Mouse (Mus musculus): ENCODE data around the gene Wbp4. TPM values are rescaled to one million over a fixed set of nuclear protein-coding genes. Genes with fewer than 3 reads are reported as not detected.

The Wbp4 gene
- polyA plus RNA-seq, 1 experiment from 2014 or later = 37.6 TPM

DNA sequence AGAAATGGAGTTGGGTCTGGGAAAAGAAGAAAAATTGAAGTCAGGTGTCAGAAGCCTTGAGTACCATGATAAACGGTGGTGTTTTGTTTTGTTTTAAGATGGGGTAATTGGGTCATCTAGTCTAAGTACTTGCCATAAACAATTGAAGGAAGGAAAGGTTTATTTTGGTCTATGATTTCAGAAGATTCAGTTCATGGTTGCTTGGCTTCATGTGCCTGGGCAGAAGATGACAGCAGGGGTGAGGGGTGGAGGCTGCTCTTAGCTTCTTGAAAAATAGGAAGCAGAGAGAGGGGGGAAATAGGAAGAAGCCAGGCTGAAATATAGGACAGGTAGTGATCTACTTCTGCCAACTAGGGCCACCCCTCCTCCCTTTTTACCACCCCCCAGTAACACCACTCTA lies 30.2 kb upstream of the Wbp4 start:
- Histone ChIP-seq H3K4me3 (ENCODE audit: low read depth, low read length) (no peak overlapping the region), H3K4me1 (ENCODE audit: insufficient read depth, low read depth, low read length) (peaks cover 6% of the 10 kb centered on the region; the same call in 1 of the 2 replicates), H3K4me2 (replicated peaks; ENCODE audit: low read depth, low read length) (no peak overlapping the region), H3K27me3 (replicated peaks; ENCODE audit: insufficient read depth, low read length) (no peaks in the 10 kb centered on the region), H3K27ac (ENCODE audit: low read length) (peak overlapping the region; percentile 47; the same call in 1 of the 2 replicates), H3K9ac (replicated peaks; ENCODE audit: low read depth) (no peak overlapping the region), H3K9me3 (ENCODE audit: low read length) (no peaks in the 10 kb centered on the region), H3K36me3 (ENCODE audit: insufficient read depth, low read length) (no peaks in the 10 kb centered on the region)
- ATAC-seq = peak; percentile 50
- DNase-seq (ENCODE audit: low spot score) = no peak
- no peak for TF ChIP-seq CTCF (IDR thresholded peaks at IDR 0.05)
- peak; percentile 67 for TF ChIP-seq EP300 (IDR thresholded peaks at IDR 0.05)
- 43% methylated on average over 1 of the region's 1 CpGs for whole genome bisulfite sequencing

DNA sequence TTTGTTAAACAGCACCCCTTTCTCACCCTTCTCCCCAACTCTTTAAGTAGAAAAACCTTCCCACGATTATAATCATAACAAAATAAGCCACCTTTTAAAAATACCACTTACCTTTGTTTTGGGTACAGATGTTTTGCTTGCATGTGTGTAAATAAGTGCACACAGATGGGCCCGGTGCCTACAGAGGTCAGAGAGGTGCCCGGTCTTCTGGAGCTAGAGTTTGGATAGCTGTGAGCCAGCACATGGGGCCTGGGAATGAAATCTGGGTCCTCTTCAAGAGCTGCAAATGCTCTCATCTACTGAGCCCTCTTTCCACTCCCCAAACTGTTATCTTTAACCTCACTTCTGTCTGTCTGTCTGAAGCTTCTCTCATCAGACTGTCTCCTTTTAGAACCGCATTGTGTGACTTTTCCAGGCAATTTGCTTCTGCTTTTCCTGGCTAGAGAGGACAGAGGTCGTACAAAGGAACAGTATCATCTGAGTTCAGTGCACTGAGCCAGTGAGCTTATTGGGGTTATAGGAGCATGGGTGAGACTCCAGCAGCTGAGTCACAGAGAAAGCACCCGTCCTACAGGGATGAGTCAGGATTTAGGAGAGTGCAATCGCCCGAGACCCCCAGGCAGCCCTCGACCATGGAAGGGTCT lies 27.5 kb upstream of the Wbp4 start:
- Histone ChIP-seq H3K27ac (ENCODE audit: low read length) (no peak overlapping the region), H3K27me3 (replicated peaks; ENCODE audit: insufficient read depth, low read length) (no peaks in the 10 kb centered on the region), H3K4me2 (replicated peaks; ENCODE audit: low read depth, low read length) (no peak overlapping the region), H3K36me3 (ENCODE audit: insufficient read depth, low read length) (no peaks in the 10 kb centered on the region), H3K9me3 (ENCODE audit: low read length) (no peaks in the 10 kb centered on the region), H3K4me3 (ENCODE audit: low read depth, low read length) (no peak overlapping the region), H3K9ac (replicated peaks; ENCODE audit: low read depth) (no peak overlapping the region), H3K4me1 (ENCODE audit: insufficient read depth, low read depth, low read length) (peaks cover 9% of the 10 kb centered on the region; the same call in 1 of the 2 replicates)
- DNase-seq (ENCODE audit: low spot score) (no peak), ATAC-seq (no peak)
- no peak for TF ChIP-seq EP300 (IDR thresholded peaks at IDR 0.05)
- TF ChIP-seq CTCF (IDR thresholded peaks at IDR 0.05) = no peak
- WGBS = 89% methylated on average over 9 of the region's 9 CpGs

DNA sequence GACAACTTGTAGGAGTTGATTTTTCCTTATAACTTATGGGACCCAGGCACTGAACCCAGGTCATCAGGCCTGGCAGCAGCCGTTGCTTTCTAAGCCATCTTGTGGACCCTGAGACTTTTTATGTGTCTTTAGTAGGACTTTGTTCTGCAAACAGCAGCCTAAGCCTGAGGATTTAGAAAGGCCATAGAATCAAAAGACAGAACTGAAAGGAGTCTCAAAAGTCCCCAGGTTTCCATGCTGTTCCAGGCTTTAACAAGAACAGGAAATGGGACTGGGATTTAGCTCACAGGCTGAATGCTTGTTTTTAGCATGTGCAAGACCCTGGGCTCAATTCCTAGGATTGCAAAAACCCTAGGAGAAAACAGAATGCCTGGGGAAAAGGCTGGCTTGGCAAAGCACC lies 26.5 kb upstream of the Wbp4 start:
- no peaks in the 10 kb centered on the region for H3K9me3 ChIP-seq (ENCODE audit: low read length)
- H3K27me3 ChIP-seq (replicated peaks; ENCODE audit: insufficient read depth, low read length) = no peaks in the 10 kb centered on the region
- no peak overlapping the region for H3K4me2 ChIP-seq (replicated peaks; ENCODE audit: low read depth, low read length)
- no peak for DNase-seq (ENCODE audit: low spot score)
- H3K4me1 ChIP-seq (ENCODE audit: insufficient read depth, low read depth, low read length) = peaks cover 14% of the 10 kb centered on the region; the same call in 1 of the 2 replicates
- TF ChIP-seq EP300 (IDR thresholded peaks at IDR 0.05) (no peak), CTCF (IDR thresholded peaks at IDR 0.05) (no peak)
- no peak overlapping the region for H3K9ac ChIP-seq (replicated peaks; ENCODE audit: low read depth)
- 83% methylated on average over 1 of the region's 1 CpGs for WGBS
- 0 out of 2 replicates have a peak overlapping the region, but pooled peaks have one; percentile 1 for H3K27ac ChIP-seq (ENCODE audit: low read length)
- ATAC-seq = no peak
- H3K4me3 ChIP-seq (ENCODE audit: low read depth, low read length) = no peak overlapping the region
- H3K36me3 ChIP-seq (ENCODE audit: insufficient read depth, low read length) = no peaks in the 10 kb centered on the region

DNA sequence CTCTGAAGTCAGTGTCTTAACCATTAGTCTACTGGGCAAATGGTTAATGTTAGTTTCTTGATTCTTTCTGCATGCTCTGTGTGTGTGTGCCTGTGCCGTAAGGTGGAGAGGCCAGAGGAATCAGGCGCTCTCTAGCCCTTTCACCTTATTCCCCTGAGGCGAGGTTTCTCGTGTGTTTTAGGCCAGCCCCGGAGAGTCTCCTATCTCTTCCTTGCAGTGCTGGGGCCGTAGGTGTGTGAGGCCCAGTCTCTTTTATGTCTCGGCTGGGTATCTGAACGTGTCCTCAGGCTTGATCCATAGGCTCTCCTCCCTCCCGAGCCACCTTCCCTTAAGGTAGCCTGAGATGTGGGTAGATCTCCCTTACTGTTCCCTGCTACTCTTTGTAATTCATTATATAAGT lies 24.9 kb upstream of the Wbp4 start:
- H3K27ac ChIP-seq (ENCODE audit: low read length) = no peak overlapping the region
- H3K9me3 ChIP-seq (ENCODE audit: low read length) = no peaks in the 10 kb centered on the region
- H3K4me2 ChIP-seq (replicated peaks; ENCODE audit: low read depth, low read length) = no peak overlapping the region
- H3K36me3 ChIP-seq (ENCODE audit: insufficient read depth, low read length) = no peaks in the 10 kb centered on the region
- H3K27me3 ChIP-seq (replicated peaks; ENCODE audit: insufficient read depth, low read length) = no peaks in the 10 kb centered on the region
- peaks cover 12% of the 10 kb centered on the region; the same call in 1 of the 2 replicates for H3K4me1 ChIP-seq (ENCODE audit: insufficient read depth, low read depth, low read length)
- WGBS = 69% methylated on average over 9 of the region's 9 CpGs
- TF ChIP-seq EP300 (IDR thresholded peaks at IDR 0.05) (no peak), CTCF (IDR thresholded peaks at IDR 0.05) (no peak)
- H3K9ac ChIP-seq (replicated peaks; ENCODE audit: low read depth) = no peak overlapping the region
- no peak overlapping the region for H3K4me3 ChIP-seq (ENCODE audit: low read depth, low read length)
- DNase-seq (ENCODE audit: low spot score) = no peak
- ATAC-seq = no peak

DNA sequence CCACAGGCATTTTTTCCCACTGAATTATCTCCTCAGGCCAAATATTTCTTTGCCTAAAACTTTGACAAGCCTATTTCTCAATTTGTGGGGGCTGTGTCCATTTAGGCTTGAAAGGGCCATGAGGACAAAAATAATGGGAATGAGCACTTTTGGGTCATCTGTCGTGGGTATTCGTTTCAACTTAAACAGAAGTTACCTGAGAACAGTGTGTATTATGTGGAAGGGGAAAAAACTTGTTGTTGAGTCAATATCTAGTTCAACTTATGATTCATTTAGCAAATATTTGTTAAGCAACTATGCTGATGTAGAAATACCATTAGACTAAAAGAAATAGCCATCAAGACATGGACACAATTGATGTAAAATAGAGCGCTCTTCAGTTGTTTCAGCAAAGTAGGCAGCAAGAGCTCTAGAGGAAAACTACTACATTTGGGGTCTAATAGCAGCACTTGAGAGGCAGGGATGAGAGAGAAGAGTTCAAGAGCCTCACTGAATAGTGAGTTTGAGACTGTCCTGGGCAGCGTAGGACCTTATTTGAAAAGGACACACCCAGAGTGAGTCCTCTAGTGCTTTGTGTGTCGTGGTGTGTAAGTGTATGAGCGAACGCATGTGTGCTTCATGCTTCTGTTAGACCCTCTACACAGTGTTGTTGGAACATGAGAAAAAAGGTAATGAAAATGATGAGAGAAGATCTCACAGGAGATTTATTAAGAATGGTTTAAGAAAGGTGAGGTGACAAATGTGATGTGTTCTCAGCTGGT lies 23.1 kb upstream of the Wbp4 start:
- peak overlapping the region; percentile 82 for H3K27ac ChIP-seq (ENCODE audit: low read length)
- WGBS = 68% methylated on average over 7 of the region's 7 CpGs
- H3K27me3 ChIP-seq (replicated peaks; ENCODE audit: insufficient read depth, low read length) = no peaks in the 10 kb centered on the region
- no peaks in the 10 kb centered on the region for H3K9me3 ChIP-seq (ENCODE audit: low read length)
- H3K4me1 ChIP-seq (ENCODE audit: insufficient read depth, low read depth, low read length) = peaks cover 9% of the 10 kb centered on the region; the same call in 1 of the 2 replicates
- TF ChIP-seq CTCF (IDR thresholded peaks at IDR 0.05) (no peak), EP300 (IDR thresholded peaks at IDR 0.05) (peak; percentile 80)
- DNase-seq (ENCODE audit: low spot score) (peak; percentile 83), ATAC-seq (peak; percentile 70)
- H3K36me3 ChIP-seq (ENCODE audit: insufficient read depth, low read length) = no peaks in the 10 kb centered on the region
- no peak overlapping the region for H3K4me3 ChIP-seq (ENCODE audit: low read depth, low read length)
- H3K4me2 ChIP-seq (replicated peaks; ENCODE audit: low read depth, low read length) = no peak overlapping the region
- no peak overlapping the region for H3K9ac ChIP-seq (replicated peaks; ENCODE audit: low read depth)

DNA sequence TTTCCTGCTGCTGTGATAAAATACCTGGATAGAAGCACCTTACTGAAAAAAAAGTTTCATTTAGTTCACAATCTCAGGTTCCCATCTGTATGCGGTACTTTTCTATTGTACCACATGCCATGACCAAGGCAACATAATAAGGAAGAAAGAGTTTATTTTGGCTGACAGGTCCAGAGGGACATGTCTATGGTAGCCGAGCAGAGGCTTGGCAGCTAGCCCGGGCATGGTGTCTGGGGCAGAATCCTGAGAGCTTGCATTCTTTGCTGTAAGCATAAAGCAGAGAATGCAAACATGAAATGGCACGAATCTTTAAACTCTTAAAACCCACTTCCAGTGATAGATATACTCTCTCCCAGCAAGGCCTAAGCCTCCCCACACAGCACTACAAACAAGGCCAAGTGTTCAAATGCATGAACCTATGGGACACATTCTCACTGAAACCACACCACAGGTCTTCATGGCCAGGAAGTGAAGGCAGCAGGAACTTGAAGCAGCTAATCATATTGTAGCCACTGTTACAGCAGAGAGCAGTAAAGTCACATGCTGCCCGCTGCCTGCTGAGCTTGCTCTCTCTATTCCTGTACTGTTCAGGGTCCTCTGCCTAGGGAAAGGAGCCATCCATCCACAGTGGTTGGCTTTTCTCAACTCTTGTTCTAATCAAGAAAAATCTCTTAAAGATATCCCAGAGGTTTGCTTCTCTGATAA lies 22.2 kb upstream of the Wbp4 start:
- no peaks in the 10 kb centered on the region for H3K36me3 ChIP-seq (ENCODE audit: insufficient read depth, low read length)
- no peaks in the 10 kb centered on the region for H3K9me3 ChIP-seq (ENCODE audit: low read length)
- peaks cover 9% of the 10 kb centered on the region; the same call in 1 of the 2 replicates for H3K4me1 ChIP-seq (ENCODE audit: insufficient read depth, low read depth, low read length)
- TF ChIP-seq CTCF (IDR thresholded peaks at IDR 0.05) (no peak), EP300 (IDR thresholded peaks at IDR 0.05) (no peak)
- H3K4me3 ChIP-seq (ENCODE audit: low read depth, low read length) = no peak overlapping the region
- peak; percentile 44 for ATAC-seq
- no peak overlapping the region for H3K4me2 ChIP-seq (replicated peaks; ENCODE audit: low read depth, low read length)
- WGBS = 28% methylated on average over 5 of the region's 5 CpGs
- no peaks in the 10 kb centered on the region for H3K27me3 ChIP-seq (replicated peaks; ENCODE audit: insufficient read depth, low read length)
- H3K9ac ChIP-seq (replicated peaks; ENCODE audit: low read depth) = no peak overlapping the region
- peak; percentile 51 for DNase-seq (ENCODE audit: low spot score)
- H3K27ac ChIP-seq (ENCODE audit: low read length) = peak overlapping the region; percentile 82
